Mouse (Mus musculus) kidney, postnatal 0 days (tissue): Measurements from ENCODE around the gene Hoxd10. TPM values are rescaled to one million over a fixed set of nuclear protein-coding genes. Genes with fewer than 3 reads are reported as not detected.
A peak's percentile ranks its signal among the peaks of the same experiment; 100 is the strongest.

Source experiments
- ATAC-seq: fragments of 200-750 bp; cut with Nextera tagmentation; replicated peaks from 2 replicates; pipeline ENCODE4 v1.8.0; 2017; ENCODE audit warnings: low read depth, moderate number of reproducible peaks, moderate TSS enrichment, moderate library complexity; ENCODE audit not compliant: low FRiP score
- DNase-seq: peaks from one replicate; pipeline ENCODE4 v3.0.0-alpha.2; 2016; ENCODE audit warnings: low spot score
- H3K27ac ChIP-seq: fragments of 300-500 bp; sonication (generic); 2 replicates; pipeline ENCODE4 v1.5.1; 2014; ENCODE audit warnings: mild to moderate bottlenecking
- H3K27me3 ChIP-seq: fragments of 300-500 bp; sonication (generic); 2 replicates; pipeline ENCODE4 v1.6.1; 2014; ENCODE audit warnings: low read length, mixed read lengths; ENCODE audit not compliant: insufficient read depth
- H3K36me3 ChIP-seq: fragments of 300-500 bp; sonication (generic); 2 replicates; pipeline ENCODE4 v1.6.1; 2014; ENCODE audit warnings: low read length, mixed read lengths; ENCODE audit not compliant: insufficient read depth
- H3K4me1 ChIP-seq: fragments of 300-500 bp; sonication (generic); replicated peaks from 2 replicates; pipeline ENCODE4 v1.6.1; 2014; ENCODE audit warnings: antibody characterized with exemption, low read length, mixed read lengths; ENCODE audit not compliant: insufficient read depth
- H3K4me2 ChIP-seq: fragments of 300-500 bp; sonication (generic); 2 replicates; pipeline ENCODE4 v1.6.1; 2014; ENCODE audit warnings: mild to moderate bottlenecking, low read length, moderate library complexity, mixed read lengths
- H3K4me3 ChIP-seq: fragments of 300-500 bp; sonication (generic); replicated peaks from 2 replicates; pipeline ENCODE4 v1.5.1; 2014; ENCODE audit warnings: low read depth, low read length
- H3K9ac ChIP-seq: fragments of 300-500 bp; sonication (generic); 2 replicates; pipeline ENCODE4 v1.6.1; 2014; ENCODE audit warnings: low read depth, low read length
- H3K9me3 ChIP-seq: fragments of 300-500 bp; sonication (generic); replicated peaks from 2 replicates; pipeline ENCODE4 v1.6.1; 2016; ENCODE audit warnings: low read length, inconsistent platforms, mixed read lengths
- CTCF ChIP-seq: IDR thresholded peaks from 2 replicates; pipeline ENCODE4 v1.5.1; 2016; ENCODE audit warnings: antibody characterized with exemption, low read depth, mild to moderate bottlenecking, moderate library complexity
- WGBS: fragments of 180-500 bp; shearing (Covaris S2); extraction: QIAGEN DNeasy Blood & Tissue Kit; methylation state at CpG from one replicate; pipeline ENCODE4 v1.1.7; 2014; 5-methylcytosine and 5-hydroxymethylcytosine counted together
- polyA plus RNA-seq: library from polyadenylated mRNA; unstranded; fragments of >200 nt; fragmentation: Nextera tagmentation; extraction: Ambion mirVana; gene quantifications from 2 replicates; pipeline ENCODE4 v1.2.1, GENCODE M21; 2015

Gene Hoxd10
- polyA plus RNA-seq, 1 experiment from 2014 or later: 44.6 TPM

DNA sequence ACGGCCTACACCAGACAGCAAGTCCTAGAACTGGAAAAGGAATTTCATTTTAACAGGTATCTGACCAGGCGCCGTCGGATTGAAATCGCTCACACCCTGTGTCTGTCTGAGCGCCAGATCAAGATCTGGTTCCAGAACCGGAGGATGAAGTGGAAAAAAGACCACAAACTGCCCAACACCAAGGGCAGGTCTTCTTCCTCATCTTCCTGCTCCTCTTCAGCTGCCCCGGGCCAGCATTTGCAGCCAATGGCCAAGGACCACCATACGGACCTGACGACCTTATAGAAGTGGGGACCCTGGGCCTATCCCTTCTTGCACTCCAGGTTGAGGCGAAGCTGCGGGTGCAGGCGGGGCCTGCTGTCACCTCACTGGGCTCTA, 36.6 kb downstream of the Hoxd10 start:
- no peaks in the 10 kb centered on the region for H3K9me3 ChIP-seq
- 0 out of 2 replicates have a peak, but pooled peaks have one; percentile 17 for ATAC-seq
- 47% methylated on average over 13 of the region's 13 CpGs for WGBS
- no peaks in the 10 kb centered on the region for H3K27me3 ChIP-seq
- H3K9ac ChIP-seq: peak overlapping the region; percentile 59; the same call in 1 of the 2 replicates
- H3K36me3 ChIP-seq: 0 out of 2 replicates have a peak, but pooled peaks cover 4% of the 10 kb centered on the region
- peak overlapping the region; percentile 65 for H3K4me2 ChIP-seq
- no peak for TF ChIP-seq CTCF
- H3K4me3 ChIP-seq: peak overlapping the region; percentile 30; the same call in 1 of the 2 replicates
- DNase-seq: no peak
- peaks cover 37% of the 10 kb centered on the region; the same call in 1 of the 2 replicates for H3K4me1 ChIP-seq
- H3K27ac ChIP-seq: peak overlapping the region; percentile 62

DNA sequence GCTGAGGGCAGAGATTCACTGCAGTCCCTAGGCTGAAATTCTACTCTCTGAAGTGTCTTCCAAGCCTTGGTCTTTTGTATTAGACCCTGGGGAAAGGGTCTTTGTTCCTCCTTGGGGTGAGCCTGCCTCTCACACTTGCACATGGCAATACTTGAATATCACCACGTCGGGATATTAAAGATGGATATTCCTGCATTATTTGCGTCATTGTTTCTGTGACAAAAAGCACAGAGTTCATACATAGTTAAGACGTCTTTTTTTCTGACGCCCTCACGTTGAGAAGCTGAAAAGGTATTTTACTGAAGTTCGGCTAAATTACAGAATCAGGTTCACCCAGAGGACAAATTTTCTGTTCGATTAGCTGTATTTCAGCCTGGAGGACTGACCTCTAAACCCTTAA, 38.6 kb downstream of the Hoxd10 start:
- H3K9me3 ChIP-seq: no peaks in the 10 kb centered on the region
- peaks cover 31% of the 10 kb centered on the region for H3K4me1 ChIP-seq
- H3K36me3 ChIP-seq: 0 out of 2 replicates have a peak, but pooled peaks cover 4% of the 10 kb centered on the region
- H3K4me3 ChIP-seq: no peak overlapping the region
- 58% methylated on average over 8 of the region's 8 CpGs for WGBS
- no peak overlapping the region for H3K27ac ChIP-seq
- no peak for TF ChIP-seq CTCF
- DNase-seq (no peak), ATAC-seq (no peak)
- H3K27me3 ChIP-seq: no peaks in the 10 kb centered on the region
- H3K9ac ChIP-seq: no peak overlapping the region
- H3K4me2 ChIP-seq: no peak overlapping the region

DNA sequence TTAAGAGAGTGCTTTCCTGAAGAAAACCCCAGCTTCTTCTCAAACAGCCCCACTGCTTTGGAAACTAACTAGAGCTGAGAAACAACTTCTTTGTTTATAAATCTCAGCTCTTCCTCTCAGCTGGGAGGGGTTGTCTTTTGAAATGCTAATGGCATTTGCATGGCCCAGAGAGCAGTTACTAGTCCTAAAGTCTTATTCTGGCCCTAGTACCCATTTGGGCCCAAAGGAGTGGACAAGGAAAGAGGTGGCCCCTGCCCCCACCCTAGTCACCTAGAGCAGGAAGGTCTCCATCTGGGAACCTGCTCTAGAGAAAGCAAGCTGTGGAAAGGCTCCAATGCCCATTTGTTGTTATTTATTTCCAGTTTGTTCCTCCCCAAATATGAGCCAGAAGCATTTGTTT, 39.3 kb downstream of the Hoxd10 start:
- 0 out of 2 replicates have a peak, but pooled peaks cover 4% of the 10 kb centered on the region for H3K36me3 ChIP-seq
- no peak overlapping the region for H3K4me3 ChIP-seq
- no peak for DNase-seq
- no peak for TF ChIP-seq CTCF
- H3K4me2 ChIP-seq: peak overlapping the region; percentile 2; the same call in 1 of the 2 replicates
- no peak for ATAC-seq
- no peaks in the 10 kb centered on the region for H3K9me3 ChIP-seq
- H3K4me1 ChIP-seq: peaks cover 37% of the 10 kb centered on the region
- no peaks in the 10 kb centered on the region for H3K27me3 ChIP-seq
- no peak overlapping the region for H3K9ac ChIP-seq
- H3K27ac ChIP-seq: 0 out of 2 replicates have a peak overlapping the region, but pooled peaks have one; percentile 57

DNA sequence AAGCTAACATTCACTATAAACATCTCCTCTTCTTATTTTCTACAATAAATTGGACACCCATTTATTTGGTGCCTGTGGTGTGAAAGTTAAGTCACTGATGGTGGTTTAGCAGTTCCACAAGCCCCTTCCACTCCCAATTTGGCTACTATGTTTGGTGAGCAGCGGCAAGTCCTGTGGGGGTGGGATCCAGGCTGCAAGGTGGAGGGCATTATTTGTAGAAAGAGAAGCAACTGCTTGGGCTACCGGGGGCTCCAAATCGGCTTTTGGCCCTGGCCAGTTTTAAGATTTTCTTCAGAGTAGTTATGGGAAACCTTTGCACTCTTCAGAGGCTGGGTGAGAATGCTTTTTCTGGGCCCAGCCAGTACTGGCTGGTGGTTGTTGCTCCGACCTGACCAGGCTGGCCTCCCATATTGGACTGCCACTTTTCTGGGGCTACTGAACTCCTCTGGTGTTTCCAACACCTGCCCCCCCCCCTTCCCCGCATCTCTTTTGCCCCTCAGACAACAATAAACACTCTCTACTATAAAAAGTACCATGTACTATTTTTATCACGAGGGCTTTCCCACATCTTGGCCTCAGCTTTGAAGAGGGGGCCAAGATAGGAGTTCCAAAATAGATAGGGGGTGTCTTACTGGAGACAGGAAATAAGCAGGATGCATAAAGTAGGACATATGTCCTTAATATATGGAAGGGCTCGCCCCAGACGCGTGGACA, 40.2 kb downstream of the Hoxd10 start:
- Histone ChIP-seq H3K4me1 (peaks cover 32% of the 10 kb centered on the region), H3K27ac (peak overlapping the region; percentile 32; the same call in 1 of the 2 replicates), H3K9me3 (no peaks in the 10 kb centered on the region), H3K4me3 (no peak overlapping the region), H3K4me2 (peak overlapping the region; percentile 68), H3K9ac (peak overlapping the region; percentile 58), H3K36me3 (0 out of 2 replicates have a peak, but pooled peaks cover 4% of the 10 kb centered on the region), H3K27me3 (no peaks in the 10 kb centered on the region)
- DNase-seq (no peak), ATAC-seq (no peak)
- WGBS: 36% methylated on average over 9 of the region's 9 CpGs
- no peak for TF ChIP-seq CTCF

DNA sequence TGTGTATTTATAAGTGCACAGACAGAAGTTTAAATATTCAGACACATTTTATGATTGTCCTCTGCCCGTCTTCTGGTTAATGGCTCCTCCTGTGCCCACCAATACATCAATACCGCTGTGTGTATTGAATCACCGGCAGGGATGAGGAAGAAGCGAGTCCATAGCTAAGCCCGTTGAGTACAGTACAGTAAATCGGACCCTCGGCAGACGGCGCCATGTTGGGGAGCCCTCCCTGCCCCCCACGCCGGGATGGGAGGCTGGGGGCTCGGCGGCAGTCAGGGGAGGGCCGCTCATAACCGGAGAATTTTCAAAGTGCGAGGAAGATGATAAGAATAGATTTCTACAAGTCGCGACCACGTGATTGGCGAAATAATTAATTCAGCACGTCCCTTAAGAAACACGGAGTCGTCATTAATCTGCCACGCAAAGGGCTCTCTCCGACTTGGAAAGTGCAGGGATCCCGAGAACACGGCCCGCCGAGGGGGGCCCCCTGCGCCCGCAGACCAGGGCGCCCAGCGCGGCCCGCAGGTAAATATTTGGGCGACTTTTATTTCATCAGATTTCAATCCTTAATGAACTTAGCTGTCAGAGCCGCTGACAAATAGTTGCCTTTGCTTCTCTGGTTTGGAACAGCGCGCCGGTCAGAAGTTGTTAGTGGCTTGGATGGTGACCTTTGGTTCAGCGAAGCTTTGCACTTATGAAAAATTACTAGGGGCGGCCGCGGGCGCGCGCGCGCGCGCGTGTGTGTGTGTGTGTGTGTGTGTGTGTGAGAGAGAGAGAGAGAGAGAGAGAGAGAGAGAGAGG, 41.0 kb downstream of the Hoxd10 start:
- no peak for ATAC-seq
- peak overlapping the region; percentile 32 for H3K27ac ChIP-seq
- no peak for DNase-seq

DNA sequence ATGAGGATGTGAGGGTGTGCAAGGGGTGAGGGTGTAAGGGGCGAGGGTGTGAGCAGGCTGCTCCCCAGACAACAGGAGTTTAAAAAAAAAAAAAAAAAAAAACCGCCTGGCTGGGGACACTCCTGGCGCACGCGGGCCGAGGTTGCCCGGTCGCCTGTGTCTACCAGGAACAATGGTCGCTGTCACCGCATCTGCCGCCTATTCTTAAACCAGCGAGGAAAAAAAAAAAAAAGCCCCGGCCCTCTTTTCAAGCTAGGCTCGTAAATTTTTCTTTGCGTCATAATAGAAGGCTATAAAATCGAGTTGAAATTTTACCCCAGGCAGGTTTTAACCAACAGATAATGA, 41.6 kb downstream of the Hoxd10 start:
- Histone ChIP-seq H3K4me2 (peak overlapping the region; percentile 68), H3K36me3 (0 out of 2 replicates have a peak, but pooled peaks cover 3% of the 10 kb centered on the region), H3K27me3 (no peaks in the 10 kb centered on the region), H3K9me3 (no peaks in the 10 kb centered on the region), H3K4me1 (peaks cover 39% of the 10 kb centered on the region), H3K27ac (0 out of 2 replicates have a peak overlapping the region, but pooled peaks have one; percentile 37), H3K9ac (peak overlapping the region; percentile 58; the same call in 1 of the 2 replicates), H3K4me3 (peak overlapping the region; percentile 33)
- WGBS: 5% methylated on average over 16 of the region's 16 CpGs
- ATAC-seq (no peak), DNase-seq (no peak)
- TF ChIP-seq CTCF: no peak

More for the DNA sequence above, 41.0 kb downstream of the Hoxd10 start:
- peak overlapping the region; percentile 58 for H3K9ac ChIP-seq
- H3K4me2 ChIP-seq: peak overlapping the region; percentile 68
- TF ChIP-seq CTCF: no peak
- H3K4me3 ChIP-seq: peak overlapping the region; percentile 33
- 0 out of 2 replicates have a peak, but pooled peaks cover 4% of the 10 kb centered on the region for H3K36me3 ChIP-seq
- H3K27me3 ChIP-seq: no peaks in the 10 kb centered on the region
- H3K4me1 ChIP-seq: peaks cover 34% of the 10 kb centered on the region
- no peaks in the 10 kb centered on the region for H3K9me3 ChIP-seq
- 4% methylated on average over 52 of the region's 52 CpGs for WGBS
